Mouse (Mus musculus) thymus, postnatal 36 days (tissue): Measurements from ENCODE around the gene Cracr2b.

Experiments
- DNase-seq, 2 experiments: peaks; one replicate each; pipeline ENCODE4 v3.0.0; 2022; ENCODE audit warnings: mixed read lengths in 2 of 2

Gene Cracr2b

GRCm38 (mm10) chr7:141454967-141455551, 5.8 kb upstream of the Cracr2b start, which contains the start of gene Pnpla2:
Pnpla2 (plus strand) TSS chr7:141455198.
- peak; percentile 95 to 96 for DNase-seq

GRCm38 (mm10) chr7:141455610-141456314, 5.1 kb upstream of the Cracr2b start:
- DNase-seq = peak; percentile 43 to 55

GRCm38 (mm10) chr7:141456739-141457138, 4.2 kb upstream of the Cracr2b start:
- DNase-seq = no peak

GRCm38 (mm10) chr7:141457236-141457635, 3.7 kb upstream of the Cracr2b start:
- no peak for DNase-seq

- DNase-seq = peak; percentile 51 to 58
Measured at GRCm38 (mm10) chr7:141457986-141458660, 2.8 kb upstream of the Cracr2b start.

- peak in 1 of 2 experiments; percentile 26 for DNase-seq
Measured at GRCm38 (mm10) chr7:141458661-141459060, 2.2 kb upstream of the Cracr2b start.

GRCm38 (mm10) chr7:141459301-141459711, 1.6 kb upstream of the Cracr2b start:
- DNase-seq = peak in 1 of 2 experiments; percentile 20

GRCm38 (mm10) chr7:141460001-141460390, 898 bp upstream of the Cracr2b start:
- no peak for DNase-seq

- no peak for DNase-seq
Measured at GRCm38 (mm10) chr7:141461521-141462332, 833 bp downstream of the Cracr2b start.

GRCm38 (mm10) chr7:141462333-141462821, 1.5 kb downstream of the Cracr2b start:
- DNase-seq = no peak

GRCm38 (mm10) chr7:141463824-141464602, 3.1 kb downstream of the Cracr2b start:
- no peak for DNase-seq

GRCm38 (mm10) chr7:141464603-141465201, 3.8 kb downstream of the Cracr2b start:
- peak in 1 of 2 experiments; percentile 58 for DNase-seq

- DNase-seq = no peak
Measured at GRCm38 (mm10) chr7:141465388-141466044, 4.6 kb downstream of the Cracr2b start.

GRCm38 (mm10) chr7:141466045-141466394, 5.1 kb downstream of the Cracr2b start:
- DNase-seq = no peak

GRCm38 (mm10) chr7:141466607-141467148, 5.8 kb downstream of the Cracr2b start:
- no peak for DNase-seq

GRCm38 (mm10) chr7:141467230-141468030, 6.5 kb downstream of the Cracr2b start, which contains the start of gene Cd151:
Cd151 (plus strand) TSS chr7:141467392.
- DNase-seq = peak; percentile 78 to 79

- DNase-seq = no peak
Measured at GRCm38 (mm10) chr7:141468164-141468521, 7.2 kb downstream of the Cracr2b start.

GRCm38 (mm10) chr7:141468522-141469211, 7.8 kb downstream of the Cracr2b start:
- peak; percentile 45 to 65 for DNase-seq

- DNase-seq = no peak
Measured at GRCm38 (mm10) chr7:141469352-141469751, 8.5 kb downstream of the Cracr2b start.
